Mouse (Mus musculus) B cell, adult 67 days (primary cell): ENCODE measurements around the gene Tnk2. TPM values are rescaled to one million over a fixed set of nuclear protein-coding genes. Genes with fewer than 3 reads are reported as not detected.

Experiments
- total RNA-seq, 2 experiments: library from RNA; stranded (reverse); gene quantifications; 4 replicates each; pipeline ENCODE4 v1.2.4; 2023

The Tnk2 gene
- total RNA-seq = 100 to 1,000 TPM; 130 to 138 TPM

GRCm38 (mm10) chr16:32643661-32644061 lies at the start of gene Tnk2:
Tnk2 (plus strand) TSS chr16:32643874.

GRCm38 (mm10) chr16:32608712-32609400 lies 34.8 kb upstream of the Tnk2 start, which contains the start of gene Tfrc:
Tfrc (plus strand) TSS chr16:32608920.

Other genes with a start within 250 kb of the Tnk2 start
- gene Tm4sf19, start 243.4 kb upstream of the Tnk2 start, total RNA-seq = under 1 TPM in 1 of 2 experiments, not detected in 1; 0.44 TPM
- gene Tctex1d2, start 224.2 kb upstream of the Tnk2 start, total RNA-seq = 1 to 10 TPM; 5.0 to 5.1 TPM
- gene Pcyt1a, start 213.0 kb upstream of the Tnk2 start, total RNA-seq = 10 to 100 TPM; 39.1 to 54.0 TPM
- not detected for gene Slc51a, start 156.0 kb upstream of the Tnk2 start, total RNA-seq
- gene Zdhhc19, start 147.6 kb upstream of the Tnk2 start, total RNA-seq = not detected
- gene Tfrc, start 35.0 kb upstream of the Tnk2 start, total RNA-seq = 10 to 100 TPM; 75.4 to 75.9 TPM
- not detected for gene Muc4, start 92.0 kb downstream of the Tnk2 start, total RNA-seq
- gene Muc20, start 153.6 kb downstream of the Tnk2 start, total RNA-seq = not detected
- not detected for gene Smbd1, start 166.6 kb downstream of the Tnk2 start, total RNA-seq
- 10 to 100 TPM; 63.9 to 94.7 TPM for gene Fyttd1, start 233.6 kb downstream of the Tnk2 start, total RNA-seq
- 100 to 1,000 TPM; 186 to 201 TPM for gene Rubcn, start 233.9 kb downstream of the Tnk2 start, total RNA-seq